Mouse (Mus musculus) hematopoietic multipotent progenitor cell, adult 10-12 weeks (in vitro differentiated cells): Measurements from ENCODE around the gene Stk36. TPM values are rescaled to one million over a fixed set of nuclear protein-coding genes. Genes with fewer than 3 reads are reported as not detected.

Experiments used
- polyA plus RNA-seq: library from polyadenylated mRNA; stranded (reverse); fragments of >175 nt; gene quantifications from 2 replicates; pipeline ENCODE4 v1.2.3, GENCODE M21; 2012; ENCODE audit warnings: low replicate concordance

The Stk36 gene
- polyA plus RNA-seq, result 0.08 and 0.25 TPM in 2 replicates

DNA sequence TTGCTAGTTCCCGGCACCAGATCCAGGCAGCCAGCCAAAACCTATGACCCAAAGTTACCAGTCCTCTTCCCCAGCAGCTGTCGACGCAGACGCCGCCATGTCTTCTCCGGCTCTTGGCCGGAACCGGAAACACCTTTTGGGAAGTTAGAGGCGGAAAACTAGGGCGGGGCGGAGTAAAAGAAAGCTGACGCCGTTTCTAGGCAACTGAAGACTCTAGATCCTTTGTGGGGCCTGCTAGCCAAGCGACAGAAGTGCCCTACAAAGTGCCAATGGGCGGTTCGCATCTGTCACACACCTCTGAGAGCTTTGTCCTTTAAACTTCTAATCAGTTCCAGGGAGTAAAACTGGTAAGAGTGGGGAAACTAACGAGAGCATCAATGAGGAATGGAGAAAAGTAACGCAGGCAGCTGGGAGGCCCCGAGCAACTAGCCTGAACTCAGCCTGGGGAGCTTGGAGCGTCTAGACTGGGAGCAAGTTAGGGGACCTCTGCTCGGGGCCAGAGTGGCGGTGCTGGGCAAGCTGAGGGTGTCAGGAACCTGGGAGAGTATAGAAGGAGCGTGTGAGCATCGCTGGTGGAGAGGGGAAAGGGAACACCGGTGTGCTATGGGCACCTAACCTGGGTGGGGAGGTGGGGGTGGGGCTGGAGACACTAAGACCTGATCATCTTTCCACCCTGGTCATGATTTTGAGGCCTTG, at the start of gene Stk36, which contains the start of gene Rnf25:
Gene Stk36, plus strand, starts transcription at position 179 of the 696 bp plus-strand sequence.
Gene Rnf25, minus strand, starts transcription at position 131 of the 696 bp plus-strand sequence.

DNA sequence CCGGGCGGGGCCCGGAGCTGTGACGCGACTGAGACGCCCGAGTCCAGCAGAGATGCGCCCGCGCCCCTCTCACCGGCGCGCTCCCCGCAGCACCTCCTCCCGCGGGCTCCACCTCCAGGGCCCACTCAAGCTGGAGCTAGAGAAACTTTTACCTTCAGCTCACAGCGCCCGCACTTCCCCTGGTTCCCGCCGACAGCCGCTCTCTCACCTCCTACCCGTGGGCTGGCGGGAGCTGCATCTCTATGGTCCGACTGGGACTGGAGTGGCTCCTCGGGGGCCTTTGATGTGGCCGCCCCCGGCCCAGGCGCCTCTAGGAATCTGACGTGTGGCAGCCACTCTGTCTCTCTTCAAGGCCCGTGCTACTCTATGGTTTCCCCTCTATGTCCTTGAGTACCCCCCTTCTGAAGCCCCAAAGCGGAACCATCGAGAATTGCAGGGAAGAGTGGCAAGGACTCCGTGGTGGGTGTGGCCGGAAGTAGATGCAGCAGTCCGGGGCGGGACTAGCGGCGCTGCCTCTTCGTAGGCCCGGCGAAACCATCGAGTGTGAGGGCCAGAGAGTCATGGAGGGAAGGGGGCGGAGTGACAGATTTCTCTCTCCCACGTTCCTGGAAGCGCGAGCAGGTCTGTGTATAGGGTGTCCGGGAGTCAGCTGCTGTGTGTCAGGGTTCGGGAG, 13.3 kb upstream of the Stk36 start, which contains the start of the genes Zfp142 and Bcs1l:
Gene Zfp142, minus strand, starts transcription at position 474 of the 673 bp plus-strand sequence.
Gene Bcs1l, plus strand, starts transcription at position 517 of the 673 bp plus-strand sequence.

DNA sequence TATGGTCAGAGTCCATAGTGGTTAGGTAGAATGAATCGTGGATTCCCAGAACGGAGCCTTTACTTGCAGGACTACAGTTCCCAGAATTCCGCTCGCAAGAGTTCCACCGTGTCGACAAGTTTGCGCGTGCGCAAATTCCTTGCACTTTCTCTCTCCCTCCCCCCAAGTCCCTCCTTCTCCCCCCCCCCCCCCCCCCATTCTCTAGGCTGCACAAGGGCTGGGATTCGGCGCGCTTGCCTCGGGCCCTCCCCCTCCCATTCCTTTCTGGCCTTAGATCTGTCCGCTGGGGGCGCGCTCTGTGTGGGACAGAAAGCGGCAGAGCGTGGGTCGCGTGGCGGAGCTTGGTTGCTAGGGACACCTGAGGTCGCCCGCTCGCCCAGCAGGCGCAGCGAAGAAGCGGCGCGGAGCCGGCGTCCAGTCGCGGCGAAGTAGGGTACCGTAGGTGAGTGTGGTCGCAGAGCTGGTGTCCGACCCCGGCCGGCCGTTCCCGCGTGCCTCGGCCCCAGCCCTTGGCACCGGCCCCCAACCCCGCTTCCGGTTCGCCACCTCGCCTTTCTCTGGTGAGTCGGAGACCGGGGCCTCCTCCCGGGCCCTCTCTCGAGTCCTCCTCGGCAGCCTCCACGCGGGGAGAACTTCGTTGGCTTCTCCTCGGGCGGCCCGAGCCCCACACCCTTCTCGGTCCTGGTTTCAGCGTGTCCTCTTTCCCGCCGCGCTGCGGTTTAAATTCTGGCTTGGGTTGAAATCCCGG, 60.4 kb downstream of the Stk36 start, which contains the start of gene Ttll4:
Gene Ttll4, plus strand, starts transcription at position 298 of the 748 bp plus-strand sequence.

Other genes starting within 250 kb of the Stk36 start
- 0.21 TPM in 1 of 2 replicates, not detected in the other for gene Catip, start 239.3 kb upstream of the Stk36 start, polyA plus RNA-seq
- gene Slc11a1, start 226.2 kb upstream of the Stk36 start, polyA plus RNA-seq, result 164 and 251 TPM in 2 replicates
- gene Ctdsp1, start 209.9 kb upstream of the Stk36 start, polyA plus RNA-seq, result 329 and 559 TPM in 2 replicates
- not detected in 2 replicates for gene Vil1, start 192.1 kb upstream of the Stk36 start, polyA plus RNA-seq
- gene Cnot9, start 95.4 kb upstream of the Stk36 start, polyA plus RNA-seq, result 6.1 and 9.1 TPM in 2 replicates
- 0.06 TPM in 1 of 2 replicates, not detected in the other for gene Plcd4, start 58.6 kb upstream of the Stk36 start, polyA plus RNA-seq
- gene Usp37, start 57.2 kb upstream of the Stk36 start, polyA plus RNA-seq, result 0.54 and 6.1 TPM in 2 replicates
- 9.9 and 11.1 TPM in 2 replicates for gene Zfp142, start 13.2 kb upstream of the Stk36 start, polyA plus RNA-seq
- gene Bcs1l, start 13.2 kb upstream of the Stk36 start, polyA plus RNA-seq, result 1.5 and 2.2 TPM in 2 replicates
- gene Rnf25, start within 50 bp of the Stk36 start, polyA plus RNA-seq, result 13.7 and 14.3 TPM in 2 replicates
- gene Ttll4, start 60.3 kb downstream of the Stk36 start, polyA plus RNA-seq, result 7.5 and 16.3 TPM in 2 replicates
- 13.6 and 32.4 TPM in 2 replicates for gene Cyp27a1, start 112.1 kb downstream of the Stk36 start, polyA plus RNA-seq
- not detected in 2 replicates for gene Prkag3, start 147.8 kb downstream of the Stk36 start, polyA plus RNA-seq
- 0.53 and 1.2 TPM in 2 replicates for gene Wnt6, start 170.4 kb downstream of the Stk36 start, polyA plus RNA-seq
- 10.1 and 14.9 TPM in 2 replicates for gene Wnt10a, start 190.1 kb downstream of the Stk36 start, polyA plus RNA-seq